Mouse (Mus musculus) kidney, embryonic 15.5 days (tissue): ENCODE measurements around the gene Vmn1r38. TPM values are rescaled to one million over a fixed set of nuclear protein-coding genes. Genes with fewer than 3 reads are reported as not detected.
"Not testable (repeated sequence)": the region's sequence is repeated elsewhere in the genome, so short reads cannot be mapped to it uniquely, and the experiment has no call there.

Experiments used
- ATAC-seq: fragments of 200-750 bp; cut with Nextera tagmentation; replicated peaks from 2 replicates; pipeline ENCODE4 v1.8.0; 2017; ENCODE audit warnings: moderate TSS enrichment; ENCODE audit not compliant: low FRiP score
- H3K27ac ChIP-seq: fragments of 300-500 bp; sonication (generic); 2 replicates; pipeline ENCODE4 v1.5.1; 2015; ENCODE audit warnings: mild to moderate bottlenecking, inconsistent platforms
- H3K27me3 ChIP-seq: fragments of 300-500 bp; sonication (generic); 2 replicates; pipeline ENCODE4 v1.6.1; 2015; ENCODE audit warnings: inconsistent platforms
- H3K36me3 ChIP-seq: fragments of 300-500 bp; sonication (generic); 2 replicates; pipeline ENCODE4 v1.6.1; 2015; ENCODE audit warnings: inconsistent platforms
- H3K4me1 ChIP-seq: fragments of 300-500 bp; sonication (generic); 2 replicates; pipeline ENCODE4 v1.6.1; 2015; ENCODE audit warnings: inconsistent platforms
- H3K4me2 ChIP-seq: fragments of 300-500 bp; sonication (generic); 2 replicates; pipeline ENCODE4 v1.6.1; 2015; ENCODE audit warnings: moderate library complexity, mild to moderate bottlenecking, inconsistent platforms
- H3K4me3 ChIP-seq: fragments of 300-500 bp; sonication (generic); replicated peaks from 2 replicates; pipeline ENCODE4 v1.5.1; 2015; ENCODE audit warnings: mild to moderate bottlenecking, inconsistent platforms
- H3K9ac ChIP-seq: fragments of 300-500 bp; sonication (generic); 2 replicates; pipeline ENCODE4 v1.6.1; 2015; ENCODE audit warnings: mild to moderate bottlenecking, inconsistent platforms
- H3K9me3 ChIP-seq: fragments of 300-500 bp; sonication (generic); replicated peaks from 2 replicates; pipeline ENCODE4 v1.6.1; 2016; ENCODE audit warnings: inconsistent platforms
- WGBS: fragments of 180-500 bp; shearing (Covaris S2); methylation state at CpG from one replicate; pipeline ENCODE4 v1.1.7; 2015; ENCODE audit warnings: mixed read lengths; 5-methylcytosine and 5-hydroxymethylcytosine counted together
- polyA plus RNA-seq: library from polyadenylated mRNA; unstranded; fragments of >200 nt; fragmentation: Nextera tagmentation; extraction: Ambion mirVana; gene quantifications from 2 replicates; pipeline ENCODE4 v1.2.1, GENCODE M21; 2015

Gene Vmn1r38
- polyA plus RNA-seq: not detected in 2 replicates

GRCm38 (mm10) chr6:66782527-66782926, at the start of gene Vmn1r38:
TSS of gene Vmn1r38 (minus strand) at chr6:66782627.
- not testable (repeated sequence) for H3K27ac ChIP-seq, H3K4me1 ChIP-seq, H3K4me3 ChIP-seq, H3K27me3 ChIP-seq, H3K4me2 ChIP-seq, H3K36me3 ChIP-seq, H3K9me3 ChIP-seq, ATAC-seq, H3K9ac ChIP-seq

GRCm38 (mm10) chr6:66810509-66810908, 28.1 kb upstream of the Vmn1r38 start, which contains the start of gene Vmn1r39:
TSS of gene Vmn1r39 (minus strand) at chr6:66810609.
- Histone ChIP-seq H3K27me3 (no peaks in the 10 kb centered on the region), H3K9me3 (no peaks in the 10 kb centered on the region), H3K4me1 (no peaks in the 10 kb centered on the region), H3K9ac (no peak within 1 kb of the TSS), H3K27ac (no peak within 1 kb of the TSS), H3K4me3 (no peak within 1 kb of the TSS), H3K4me2 (no peak within 1 kb of the TSS), H3K36me3 (no peaks in the 10 kb centered on the region)
- WGBS: 94% methylated on average over 2 of the region's 2 CpGs
- ATAC-seq: no peak

GRCm38 (mm10) chr6:66806311-66806710, 23.9 kb upstream of the Vmn1r38 start:
- H3K27ac ChIP-seq: no peak overlapping the region
- H3K4me3 ChIP-seq: no peak overlapping the region
- H3K36me3 ChIP-seq: no peaks in the 10 kb centered on the region
- no peaks in the 10 kb centered on the region for H3K9me3 ChIP-seq
- H3K9ac ChIP-seq: no peak overlapping the region
- H3K27me3 ChIP-seq: no peaks in the 10 kb centered on the region
- no peak overlapping the region for H3K4me2 ChIP-seq
- no peaks in the 10 kb centered on the region for H3K4me1 ChIP-seq
- peak; percentile 87 for ATAC-seq
- WGBS: 16% methylated on average over 1 of the region's 1 CpGs

- Histone ChIP-seq H3K27me3 (no peaks in the 10 kb centered on the region), H3K9me3 (no peaks in the 10 kb centered on the region), H3K9ac (no peak overlapping the region), H3K36me3 (no peaks in the 10 kb centered on the region), H3K4me2 (no peak overlapping the region), H3K4me1 (no peaks in the 10 kb centered on the region), H3K4me3 (no peak overlapping the region), H3K27ac (no peak overlapping the region)
- no peak for ATAC-seq
- 85% methylated on average over 3 of the region's 3 CpGs for WGBS
These were observed 23.3 kb upstream of the Vmn1r38 start for GRCm38 (mm10) chr6:66805713-66806112.

GRCm38 (mm10) chr6:66729082-66729481, 53.3 kb downstream of the Vmn1r38 start, which contains the start of gene Vmn1r37:
TSS of gene Vmn1r37 (plus strand) at chr6:66729382.
- H3K4me1 ChIP-seq, H3K36me3 ChIP-seq, H3K27me3 ChIP-seq, H3K4me3 ChIP-seq, H3K9me3 ChIP-seq, ATAC-seq, H3K27ac ChIP-seq, H3K9ac ChIP-seq, H3K4me2 ChIP-seq: not testable (repeated sequence)

Other genes starting within 250 kb of the Vmn1r38 start
- 106 and 113 TPM in 2 replicates for gene Mad2l1, start 247.2 kb downstream of the Vmn1r38 start, polyA plus RNA-seq
- gene Vmn1r32, start 222.5 kb downstream of the Vmn1r38 start, polyA plus RNA-seq: 0.06 TPM in 1 of 2 replicates, not detected in the other
- not detected in 2 replicates for gene Vmn1r33, start 164.3 kb downstream of the Vmn1r38 start, polyA plus RNA-seq
- gene Vmn1r34, start 138.7 kb downstream of the Vmn1r38 start, polyA plus RNA-seq: not detected in 2 replicates
- not detected in 2 replicates for gene Vmn1r35, start 96.7 kb downstream of the Vmn1r38 start, polyA plus RNA-seq
- gene Vmn1r36, start 63.5 kb downstream of the Vmn1r38 start, polyA plus RNA-seq: not detected in 2 replicates
- not detected in 2 replicates for gene Vmn1r37, start 53.2 kb downstream of the Vmn1r38 start, polyA plus RNA-seq
- gene Vmn1r39, start 28.0 kb upstream of the Vmn1r38 start, polyA plus RNA-seq: not detected in 2 replicates
- gene Gng12, start 113.8 kb upstream of the Vmn1r38 start, polyA plus RNA-seq: 95.7 and 105 TPM in 2 replicates